Mouse (Mus musculus): ENCODE data around the gene Lmod2. TPM values are rescaled to one million over a fixed set of nuclear protein-coding genes. Genes with fewer than 3 reads are reported as not detected.

The Lmod2 gene
- total and polyA plus RNA-seq, 3 experiments = 0.11 TPM; not detected in 2

DNA sequence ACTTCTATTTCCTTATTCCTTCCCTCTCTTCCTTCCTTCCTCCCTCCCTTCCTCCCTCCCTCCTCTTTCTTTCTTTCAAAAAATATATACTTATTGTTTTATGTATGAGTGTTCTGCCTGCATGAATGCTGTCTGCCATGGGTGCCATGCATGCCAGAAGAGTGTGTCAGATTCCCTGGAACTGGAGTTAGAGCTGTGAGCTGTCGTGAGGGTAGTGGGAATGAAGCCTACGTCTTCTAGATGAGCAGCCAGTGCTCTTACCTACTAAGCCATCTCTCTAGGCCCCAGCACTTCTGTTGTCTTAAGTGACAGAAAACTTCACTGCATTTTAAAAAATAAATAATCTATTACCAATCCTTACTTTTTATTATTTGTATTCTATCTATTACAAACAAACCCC is 23.4 kb downstream of the Lmod2 start:
- peaks cover 59% of the 10 kb centered on the region for H3K36me3 ChIP-seq (replicated peaks)
- DNase-seq (ENCODE audit: low spot score) (no peak), ATAC-seq (ENCODE audit: extremely low read depth, insufficient number of reproducible peaks, low FRiP score, poor library complexity, severe bottlenecking) (no peak)
- no peaks in the 10 kb centered on the region for H3K27me3 ChIP-seq (ENCODE audit: insufficient read depth, low read length)
- no peaks in the 10 kb centered on the region for H3K9me3 ChIP-seq (replicated peaks)
- H3K4me3 ChIP-seq (ENCODE audit: low read depth, low read length) = no peak overlapping the region
- H3K4me1 ChIP-seq (ENCODE audit: insufficient read depth, low read depth, low read length) = no peaks in the 10 kb centered on the region
- TF ChIP-seq GATA2 (IDR thresholded peaks at IDR 0.05; ENCODE audit: borderline replicate concordance, low read depth, low read length) = no peak
- no peak for TF ChIP-seq POLR2AphosphoS5 (IDR thresholded peaks at IDR 0.05; ENCODE audit: insufficient replicate concordance, low read depth, low read length)

DNA sequence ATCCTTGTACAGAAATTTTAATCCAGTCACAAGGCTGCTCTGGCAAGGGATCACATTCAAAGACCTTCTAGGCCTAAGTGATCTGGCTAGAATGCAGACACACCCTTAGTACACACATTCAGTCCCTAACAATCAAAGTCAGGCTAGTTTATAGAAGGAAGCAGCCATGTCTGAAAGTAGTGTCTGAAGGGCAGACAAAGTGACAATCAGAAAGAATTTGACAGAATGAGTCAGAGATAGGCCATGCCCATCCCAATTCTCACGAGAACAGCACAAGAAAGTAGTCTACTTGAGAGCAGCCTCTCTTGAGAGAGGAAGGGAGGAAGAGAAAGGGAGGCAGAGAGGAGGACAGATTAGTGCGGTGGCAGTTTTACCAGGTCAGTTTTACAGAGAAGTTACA is 24.5 kb downstream of the Lmod2 start:
- H3K4me3 ChIP-seq (ENCODE audit: low read depth, low read length) = no peak overlapping the region
- H3K27me3 ChIP-seq (ENCODE audit: insufficient read depth, low read length) = no peaks in the 10 kb centered on the region
- H3K36me3 ChIP-seq (replicated peaks) = peaks cover 55% of the 10 kb centered on the region
- ATAC-seq (ENCODE audit: extremely low read depth, insufficient number of reproducible peaks, low FRiP score, poor library complexity, severe bottlenecking) = no peak
- TF ChIP-seq TAL1 (conservative IDR thresholded peaks at IDR 0.05; ENCODE audit: low read depth, low read length) = no peak
- no peak for TF ChIP-seq POLR2AphosphoS5 (IDR thresholded peaks at IDR 0.05; ENCODE audit: insufficient replicate concordance, low read depth, low read length)
- no peak for TF ChIP-seq CTCF (IDR thresholded peaks at IDR 0.05; ENCODE audit: low read depth, low read length)
- no peaks in the 10 kb centered on the region for H3K4me1 ChIP-seq (ENCODE audit: insufficient read depth, low read depth, low read length)
- H3K9me3 ChIP-seq (replicated peaks) = no peaks in the 10 kb centered on the region
- no peak for DNase-seq (ENCODE audit: low spot score)

GRCm38 (mm10) chr6:24627586-24628030 is 30.0 kb downstream of the Lmod2 start:
- peak; percentile 57 for ATAC-seq (ENCODE audit: extremely low read depth, insufficient number of reproducible peaks, low FRiP score, poor library complexity, severe bottlenecking)
- Histone ChIP-seq H3K27me3 (ENCODE audit: insufficient read depth, low read length) (no peaks in the 10 kb centered on the region), H3K4me3 (ENCODE audit: low read depth, low read length) (no peak overlapping the region), H3K36me3 (replicated peaks) (peaks cover 34% of the 10 kb centered on the region), H3K4me1 (ENCODE audit: insufficient read depth, low read depth, low read length) (peaks cover 5% of the 10 kb centered on the region), H3K9me3 (replicated peaks) (no peaks in the 10 kb centered on the region)
- no peak for TF ChIP-seq TAL1 (conservative IDR thresholded peaks at IDR 0.05; ENCODE audit: low read depth, low read length)
- TF ChIP-seq GATA1 (IDR thresholded peaks at IDR 0.05; ENCODE audit: borderline replicate concordance, low read length) = no peak
- TF ChIP-seq GATA2 (IDR thresholded peaks at IDR 0.05; ENCODE audit: borderline replicate concordance, low read depth, low read length) = no peak
- TF ChIP-seq POLR2AphosphoS5 (IDR thresholded peaks at IDR 0.05; ENCODE audit: insufficient replicate concordance, low read depth, low read length) = no peak
- peak; percentile 37; the same call in 1 of the 2 replicates for TF ChIP-seq CTCF (IDR thresholded peaks at IDR 0.05; ENCODE audit: low read depth, low read length)
- no peak for DNase-seq (ENCODE audit: low spot score)

- Histone ChIP-seq H3K4me3 (ENCODE audit: low read depth, low read length) (no peak overlapping the region), H3K27me3 (ENCODE audit: insufficient read depth, low read length) (no peaks in the 10 kb centered on the region), H3K4me1 (ENCODE audit: insufficient read depth, low read depth, low read length) (peaks cover 5% of the 10 kb centered on the region), H3K9me3 (replicated peaks) (no peaks in the 10 kb centered on the region), H3K36me3 (replicated peaks) (peaks cover 41% of the 10 kb centered on the region)
- no peak for DNase-seq (ENCODE audit: low spot score)
- TF ChIP-seq TAL1 (conservative IDR thresholded peaks at IDR 0.05; ENCODE audit: low read depth, low read length) = no peak
- TF ChIP-seq CTCF (IDR thresholded peaks at IDR 0.05; ENCODE audit: low read depth, low read length) = no peak
- TF ChIP-seq POLR2AphosphoS5 (IDR thresholded peaks at IDR 0.05; ENCODE audit: insufficient replicate concordance, low read depth, low read length) = no peak
- no peak for TF ChIP-seq GATA2 (IDR thresholded peaks at IDR 0.05; ENCODE audit: borderline replicate concordance, low read depth, low read length)
- TF ChIP-seq GATA1 (IDR thresholded peaks at IDR 0.05; ENCODE audit: borderline replicate concordance, low read length) = no peak
- ATAC-seq (ENCODE audit: extremely low read depth, insufficient number of reproducible peaks, low FRiP score, poor library complexity, severe bottlenecking) = no peak
Observed at GRCm38 (mm10) chr6:24628499-24628898, 30.9 kb downstream of the Lmod2 start.

GRCm38 (mm10) chr6:24632061-24632460 is 34.5 kb downstream of the Lmod2 start:
- H3K4me3 ChIP-seq (ENCODE audit: low read depth, low read length) = no peak overlapping the region
- H3K4me1 ChIP-seq (ENCODE audit: insufficient read depth, low read depth, low read length) = peaks cover 5% of the 10 kb centered on the region
- peaks cover 46% of the 10 kb centered on the region for H3K36me3 ChIP-seq (replicated peaks)
- TF ChIP-seq GATA1 (IDR thresholded peaks at IDR 0.05; ENCODE audit: borderline replicate concordance, low read length) = no peak
- no peak for TF ChIP-seq GATA2 (IDR thresholded peaks at IDR 0.05; ENCODE audit: borderline replicate concordance, low read depth, low read length)
- TF ChIP-seq TAL1 (conservative IDR thresholded peaks at IDR 0.05; ENCODE audit: low read depth, low read length) = no peak
- no peak for TF ChIP-seq CTCF (IDR thresholded peaks at IDR 0.05; ENCODE audit: low read depth, low read length)
- TF ChIP-seq POLR2AphosphoS5 (IDR thresholded peaks at IDR 0.05; ENCODE audit: insufficient replicate concordance, low read depth, low read length) = no peak
- no peaks in the 10 kb centered on the region for H3K9me3 ChIP-seq (replicated peaks)
- no peaks in the 10 kb centered on the region for H3K27me3 ChIP-seq (ENCODE audit: insufficient read depth, low read length)
- ATAC-seq (ENCODE audit: extremely low read depth, insufficient number of reproducible peaks, low FRiP score, poor library complexity, severe bottlenecking) (no peak), DNase-seq (ENCODE audit: low spot score) (no peak)

GRCm38 (mm10) chr6:24634065-24634464 is 36.5 kb downstream of the Lmod2 start:
- Histone ChIP-seq H3K27me3 (ENCODE audit: insufficient read depth, low read length) (no peaks in the 10 kb centered on the region), H3K4me1 (ENCODE audit: insufficient read depth, low read depth, low read length) (peaks cover 5% of the 10 kb centered on the region), H3K4me3 (ENCODE audit: low read depth, low read length) (no peak overlapping the region), H3K9me3 (replicated peaks) (no peaks in the 10 kb centered on the region), H3K36me3 (replicated peaks) (peaks cover 49% of the 10 kb centered on the region)
- DNase-seq (ENCODE audit: low spot score) (no peak), ATAC-seq (ENCODE audit: extremely low read depth, insufficient number of reproducible peaks, low FRiP score, poor library complexity, severe bottlenecking) (no peak)
- TF ChIP-seq POLR2AphosphoS5 (IDR thresholded peaks at IDR 0.05; ENCODE audit: insufficient replicate concordance, low read depth, low read length) (no peak), GATA1 (IDR thresholded peaks at IDR 0.05; ENCODE audit: borderline replicate concordance, low read length) (no peak), CTCF (IDR thresholded peaks at IDR 0.05; ENCODE audit: low read depth, low read length) (no peak), GATA2 (IDR thresholded peaks at IDR 0.05; ENCODE audit: borderline replicate concordance, low read depth, low read length) (no peak)

DNA sequence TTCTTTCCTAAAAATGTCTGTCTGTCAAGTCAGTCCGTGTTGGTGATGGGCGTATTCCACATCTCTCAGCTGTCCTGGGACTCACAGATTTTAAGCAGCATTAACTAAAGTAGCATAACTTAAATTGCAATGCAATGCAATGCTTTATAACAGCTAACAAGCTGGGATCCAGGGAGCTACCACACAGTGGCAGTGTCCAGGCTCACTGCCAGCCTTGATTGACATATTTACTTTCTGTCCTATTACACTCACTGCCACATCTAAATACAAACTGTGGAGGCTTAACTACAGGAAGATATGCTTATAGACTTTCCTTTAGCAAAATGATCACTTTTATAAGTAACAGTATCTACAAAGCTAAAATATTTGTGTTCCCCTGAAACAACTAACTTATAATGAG is 38.3 kb downstream of the Lmod2 start:
- H3K27me3 ChIP-seq (ENCODE audit: insufficient read depth, low read length) = no peaks in the 10 kb centered on the region

More for the DNA sequence above, 38.3 kb downstream of the Lmod2 start:
- Histone ChIP-seq H3K9me3 (replicated peaks) (no peaks in the 10 kb centered on the region), H3K4me3 (ENCODE audit: low read depth, low read length) (no peak overlapping the region), H3K4me1 (ENCODE audit: insufficient read depth, low read depth, low read length) (peaks cover 7% of the 10 kb centered on the region), H3K36me3 (replicated peaks) (peaks cover 45% of the 10 kb centered on the region)
- DNase-seq (ENCODE audit: low spot score) (no peak), ATAC-seq (ENCODE audit: extremely low read depth, insufficient number of reproducible peaks, low FRiP score, poor library complexity, severe bottlenecking) (no peak)
- TF ChIP-seq TAL1 (conservative IDR thresholded peaks at IDR 0.05; ENCODE audit: low read depth, low read length) = no peak
